Mouse (Mus musculus): ENCODE measurements around the gene Aspg.

The Aspg gene

GRCm38 (mm10) chr12:112140231-112140630, 33.8 kb downstream of the Aspg start:
- H3K36me3 ChIP-seq (ENCODE audit: insufficient read depth, low read length) = no peaks in the 10 kb centered on the region
- H3K4me1 ChIP-seq (replicated peaks; ENCODE audit: low read depth, low read length) = peaks cover 26% of the 10 kb centered on the region
- no peak overlapping the region for H3K4me3 ChIP-seq (replicated peaks; ENCODE audit: low read length)
- TF ChIP-seq CTCF (conservative IDR thresholded peaks at IDR 0.05; ENCODE audit: low read length) (peak; percentile 75), POU5F1 (IDR thresholded peaks at IDR 0.05; ENCODE audit: borderline replicate concordance, low read length) (no peak)
- H3K27me3 ChIP-seq (ENCODE audit: insufficient read depth, low read length) = peaks cover 73% of the 10 kb centered on the region
- no peaks in the 10 kb centered on the region for H3K9me3 ChIP-seq (ENCODE audit: low read length)

DNA sequence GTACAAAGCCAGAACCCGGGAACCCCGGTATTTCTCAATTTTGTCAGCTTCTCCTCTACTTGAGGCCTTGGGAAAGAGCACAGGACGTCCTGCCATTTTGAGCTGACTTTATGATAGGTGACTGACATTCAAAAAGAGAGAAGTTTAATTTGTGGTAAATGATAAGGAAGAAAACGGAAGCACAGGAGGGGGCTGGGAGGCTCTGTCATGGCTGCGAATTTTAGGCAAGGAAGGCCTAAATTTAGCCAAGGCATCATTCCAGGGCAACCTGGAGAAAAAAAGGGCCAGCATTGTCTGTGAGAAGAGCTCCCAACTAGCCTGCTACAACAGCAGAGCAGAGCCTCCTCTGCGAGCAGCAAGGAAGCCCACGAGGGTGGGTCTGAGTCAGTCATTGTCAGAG, 34.3 kb downstream of the Aspg start:
- H3K36me3 ChIP-seq (ENCODE audit: insufficient read depth, low read length) = no peaks in the 10 kb centered on the region
- TF ChIP-seq POU5F1 (IDR thresholded peaks at IDR 0.05; ENCODE audit: borderline replicate concordance, low read length) = no peak
- TF ChIP-seq NANOG (IDR thresholded peaks at IDR 0.05; ENCODE audit: borderline replicate concordance, low read length) = no peak
- no peak for TF ChIP-seq CTCF (conservative IDR thresholded peaks at IDR 0.05; ENCODE audit: low read length)
- H3K9me3 ChIP-seq (ENCODE audit: low read length) = no peaks in the 10 kb centered on the region
- peaks cover 30% of the 10 kb centered on the region for H3K4me1 ChIP-seq (replicated peaks; ENCODE audit: low read depth, low read length)
- H3K27me3 ChIP-seq (ENCODE audit: insufficient read depth, low read length) = peaks cover 72% of the 10 kb centered on the region
- no peak overlapping the region for H3K4me3 ChIP-seq (replicated peaks; ENCODE audit: low read length)

DNA sequence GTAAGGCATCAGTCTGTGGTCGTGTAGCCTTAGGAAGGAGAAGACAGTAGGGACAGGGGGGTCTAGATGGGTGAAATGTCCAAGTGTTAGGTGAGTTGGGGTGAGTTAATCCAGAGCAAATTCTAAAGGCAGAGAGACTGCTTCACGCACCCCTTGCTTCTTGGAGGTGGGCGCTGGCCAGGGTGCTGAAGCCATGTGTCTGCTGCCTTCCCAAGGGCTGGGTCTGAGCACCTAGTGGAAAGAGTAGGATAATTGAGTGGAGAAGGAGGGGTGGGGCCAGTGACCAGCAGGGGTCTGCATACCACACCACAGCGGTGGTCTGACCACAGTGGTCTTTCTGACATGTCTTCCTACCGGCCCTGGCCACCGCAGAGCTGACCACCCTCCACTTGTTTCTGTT, 34.8 kb downstream of the Aspg start:
- no peaks in the 10 kb centered on the region for H3K9me3 ChIP-seq (ENCODE audit: low read length)
- no peaks in the 10 kb centered on the region for H3K36me3 ChIP-seq (ENCODE audit: insufficient read depth, low read length)
- H3K4me1 ChIP-seq (replicated peaks; ENCODE audit: low read depth, low read length) = peaks cover 30% of the 10 kb centered on the region
- H3K4me3 ChIP-seq (replicated peaks; ENCODE audit: low read length) = no peak overlapping the region
- TF ChIP-seq POU5F1 (IDR thresholded peaks at IDR 0.05; ENCODE audit: borderline replicate concordance, low read length) (no peak), NANOG (IDR thresholded peaks at IDR 0.05; ENCODE audit: borderline replicate concordance, low read length) (no peak), CTCF (conservative IDR thresholded peaks at IDR 0.05; ENCODE audit: low read length) (no peak)
- peaks cover 70% of the 10 kb centered on the region for H3K27me3 ChIP-seq (ENCODE audit: insufficient read depth, low read length)

- Histone ChIP-seq H3K4me1 (replicated peaks; ENCODE audit: low read depth, low read length) (peaks cover 46% of the 10 kb centered on the region), H3K9me3 (ENCODE audit: low read length) (no peaks in the 10 kb centered on the region), H3K4me3 (replicated peaks; ENCODE audit: low read length) (peak overlapping the region; percentile 81), H3K36me3 (ENCODE audit: insufficient read depth, low read length) (no peaks in the 10 kb centered on the region), H3K27me3 (ENCODE audit: insufficient read depth, low read length) (peaks cover 76% of the 10 kb centered on the region)
- TF ChIP-seq CTCF (conservative IDR thresholded peaks at IDR 0.05; ENCODE audit: low read length) (peak; percentile 35), POU5F1 (IDR thresholded peaks at IDR 0.05; ENCODE audit: borderline replicate concordance, low read length) (no peak)
These were observed 36.8 kb downstream of the Aspg start for GRCm38 (mm10) chr12:112143116-112143832.

- Histone ChIP-seq H3K9me3 (ENCODE audit: low read length) (no peaks in the 10 kb centered on the region), H3K36me3 (ENCODE audit: insufficient read depth, low read length) (no peaks in the 10 kb centered on the region; the same call in 1 of the 2 replicates), H3K4me1 (replicated peaks; ENCODE audit: low read depth, low read length) (peaks cover 51% of the 10 kb centered on the region), H3K4me3 (replicated peaks; ENCODE audit: low read length) (peak overlapping the region; percentile 81), H3K27me3 (ENCODE audit: insufficient read depth, low read length) (peaks cover 81% of the 10 kb centered on the region)
- TF ChIP-seq POU5F1 (IDR thresholded peaks at IDR 0.05; ENCODE audit: borderline replicate concordance, low read length) = no peak
- TF ChIP-seq NANOG (IDR thresholded peaks at IDR 0.05; ENCODE audit: borderline replicate concordance, low read length) = no peak
- TF ChIP-seq CTCF (conservative IDR thresholded peaks at IDR 0.05; ENCODE audit: low read length) = no peak
These were observed 37.3 kb downstream of the Aspg start for GRCm38 (mm10) chr12:112143833-112144201.

GRCm38 (mm10) chr12:112144377-112145115, 38.1 kb downstream of the Aspg start:
- no peaks in the 10 kb centered on the region for H3K9me3 ChIP-seq (ENCODE audit: low read length)
- peaks cover 58% of the 10 kb centered on the region for H3K4me1 ChIP-seq (replicated peaks; ENCODE audit: low read depth, low read length)
- peaks cover 86% of the 10 kb centered on the region for H3K27me3 ChIP-seq (ENCODE audit: insufficient read depth, low read length)
- H3K36me3 ChIP-seq (ENCODE audit: insufficient read depth, low read length) = peaks cover 1% of the 10 kb centered on the region; the same call in 1 of the 2 replicates
- TF ChIP-seq CTCF (conservative IDR thresholded peaks at IDR 0.05; ENCODE audit: low read length) = no peak
- TF ChIP-seq POU5F1 (IDR thresholded peaks at IDR 0.05; ENCODE audit: borderline replicate concordance, low read length) = no peak
- TF ChIP-seq NANOG (IDR thresholded peaks at IDR 0.05; ENCODE audit: borderline replicate concordance, low read length) = no peak
- peak overlapping the region; percentile 81 for H3K4me3 ChIP-seq (replicated peaks; ENCODE audit: low read length)

DNA sequence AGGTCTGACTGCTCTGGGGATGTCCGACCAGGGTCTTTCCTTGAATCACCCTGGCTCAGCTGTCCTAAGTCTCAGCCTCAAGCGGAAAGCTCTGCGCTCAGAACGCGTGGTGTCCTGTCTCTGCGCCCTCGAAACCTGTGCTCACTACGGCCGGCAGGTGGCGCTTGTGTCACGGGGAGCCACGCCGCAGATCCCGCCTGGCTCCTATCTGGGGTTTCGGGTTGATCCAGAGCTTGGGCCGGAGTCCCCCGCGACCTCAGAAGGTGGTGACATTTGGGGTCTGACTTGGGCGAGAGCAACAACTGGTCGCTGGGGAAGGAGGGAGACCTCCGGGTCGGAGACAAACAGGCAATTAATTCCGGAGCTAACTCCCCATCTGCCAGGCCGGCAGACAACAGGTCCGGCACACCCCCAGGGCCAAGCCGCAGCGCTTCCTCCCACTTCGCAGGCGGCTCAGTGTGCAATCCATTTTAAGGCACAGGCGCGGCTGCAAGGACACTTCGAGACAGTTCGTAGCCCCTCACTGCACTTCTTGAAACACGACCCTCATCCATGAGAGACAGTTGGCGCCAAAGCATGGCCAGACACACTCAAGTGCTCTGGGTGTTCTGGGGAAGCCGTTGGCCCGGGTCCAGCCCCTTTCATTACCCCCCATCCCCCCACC, 38.9 kb downstream of the Aspg start:
- TF ChIP-seq POU5F1 (IDR thresholded peaks at IDR 0.05; ENCODE audit: borderline replicate concordance, low read length) (no peak), CTCF (conservative IDR thresholded peaks at IDR 0.05; ENCODE audit: low read length) (peak; percentile 65), NANOG (IDR thresholded peaks at IDR 0.05; ENCODE audit: borderline replicate concordance, low read length) (no peak)
- Histone ChIP-seq H3K27me3 (ENCODE audit: insufficient read depth, low read length) (peaks cover 84% of the 10 kb centered on the region), H3K36me3 (ENCODE audit: insufficient read depth, low read length) (peaks cover 4% of the 10 kb centered on the region; the same call in 1 of the 2 replicates), H3K9me3 (ENCODE audit: low read length) (no peaks in the 10 kb centered on the region), H3K4me3 (replicated peaks; ENCODE audit: low read length) (peak overlapping the region; percentile 81), H3K4me1 (replicated peaks; ENCODE audit: low read depth, low read length) (peaks cover 66% of the 10 kb centered on the region)

DNA sequence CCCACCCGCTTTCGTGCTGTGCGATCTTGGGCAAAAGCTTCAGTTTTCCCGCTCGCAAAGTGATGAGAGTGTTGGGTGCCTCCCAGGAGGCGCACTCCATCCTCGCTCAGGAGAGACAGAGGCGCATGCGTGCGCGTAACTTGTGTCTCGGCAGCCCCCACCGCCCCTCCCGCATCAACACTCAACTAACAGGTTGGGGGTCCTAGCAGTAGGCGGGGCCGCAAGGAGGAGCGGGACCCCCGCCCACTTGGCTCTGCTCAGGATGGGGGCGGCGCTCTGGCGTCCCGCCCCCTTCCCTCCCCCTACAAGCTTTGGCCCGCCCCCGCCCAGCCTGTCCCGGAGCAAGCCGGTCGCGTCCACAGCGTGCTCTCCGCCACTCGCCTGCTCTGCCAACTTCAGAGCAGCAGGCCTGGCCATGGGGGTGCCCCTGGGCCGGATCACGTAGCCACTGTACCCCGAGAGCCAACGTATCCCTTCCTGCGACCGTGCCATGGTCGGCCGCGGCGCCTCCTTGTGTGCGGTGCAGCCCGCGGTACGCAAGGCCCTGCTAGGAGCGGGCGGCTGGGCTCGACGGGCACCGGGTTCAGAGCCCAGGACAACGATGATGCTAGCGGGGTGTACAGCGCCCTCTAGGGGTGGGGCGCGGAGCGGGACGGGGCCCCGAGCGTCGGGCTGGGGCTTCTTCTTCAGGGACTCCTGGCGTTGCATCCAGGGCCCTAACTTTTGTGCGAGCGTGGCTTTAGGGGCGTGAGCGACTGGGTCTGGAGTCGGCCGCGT, 39.6 kb downstream of the Aspg start, which contains the start of gene Kif26a:
Gene Kif26a, plus strand, starts transcription at position 334 of the 777 bp plus-strand sequence.
- Histone ChIP-seq H3K4me1 (replicated peaks; ENCODE audit: low read depth, low read length) (peaks cover 71% of the 10 kb centered on the region), H3K9me3 (ENCODE audit: low read length) (no peaks in the 10 kb centered on the region), H3K36me3 (ENCODE audit: insufficient read depth, low read length) (peaks cover 4% of the 10 kb centered on the region; the same call in 1 of the 2 replicates), H3K4me3 (replicated peaks; ENCODE audit: low read length) (peak within 1 kb of the TSS; percentile 81), H3K27me3 (ENCODE audit: insufficient read depth, low read length) (peaks cover 77% of the 10 kb centered on the region)
- TF ChIP-seq POU5F1 (IDR thresholded peaks at IDR 0.05; ENCODE audit: borderline replicate concordance, low read length) = no peak
- peak; percentile 38; the same call in 1 of the 2 replicates for TF ChIP-seq CTCF (conservative IDR thresholded peaks at IDR 0.05; ENCODE audit: low read length)
- no peak for TF ChIP-seq NANOG (IDR thresholded peaks at IDR 0.05; ENCODE audit: borderline replicate concordance, low read length)

Measured in E14TG2a.4 (cell line).